Mouse (Mus musculus): ENCODE data around the gene Cycs.
A peak's percentile ranks its signal among the peaks of the same experiment; 100 is the strongest.
"Not testable (repeated sequence)": the region's sequence is repeated elsewhere in the genome, so short reads cannot be mapped to it uniquely, and the experiment has no call there.

Gene Cycs

DNA sequence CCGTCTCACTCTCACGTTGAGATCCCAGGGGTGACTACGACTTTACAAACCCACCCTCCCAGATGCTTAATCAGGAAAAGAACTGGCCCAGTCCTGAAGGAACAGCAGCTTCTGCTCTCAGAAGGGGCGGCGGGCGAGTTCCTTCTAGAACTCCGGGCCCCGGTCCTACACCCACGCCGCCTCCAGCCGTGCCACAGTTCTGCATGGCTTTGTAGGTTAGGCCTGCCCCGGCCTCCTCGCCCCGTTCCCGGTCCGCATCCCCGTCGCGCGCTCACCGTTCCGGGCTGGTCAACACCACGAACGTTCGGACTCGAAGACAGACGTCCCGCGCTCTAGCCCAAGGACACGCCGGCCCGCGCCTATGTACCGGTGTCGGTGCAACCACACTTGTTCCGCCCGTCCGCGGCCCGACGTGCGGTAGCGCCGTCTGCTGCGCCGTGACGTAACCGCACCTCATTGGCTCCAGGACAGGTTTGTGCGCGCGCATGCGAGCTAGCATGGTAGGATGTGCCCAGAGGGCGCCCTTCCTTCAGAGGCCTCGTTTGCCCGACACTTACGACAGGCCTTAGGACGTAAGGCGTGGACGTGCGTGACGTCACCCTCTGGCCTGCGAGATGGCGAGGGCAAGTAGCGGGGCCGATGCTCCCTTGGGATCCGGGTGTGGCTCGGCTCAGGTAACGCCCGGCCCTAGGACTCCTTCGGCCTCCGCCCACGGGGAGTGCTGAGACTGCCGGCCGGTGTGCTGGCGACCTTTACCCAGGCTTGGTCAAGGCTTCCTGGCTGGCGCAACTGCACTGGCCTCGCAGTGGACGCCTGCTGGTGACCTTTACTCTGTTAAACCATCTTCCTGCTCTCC, at the start of gene Cycs:
Gene Cycs, minus strand, starts transcription at position 398 of the 856 bp plus-strand sequence.
- DNase-seq, result peak; percentile 99

DNA sequence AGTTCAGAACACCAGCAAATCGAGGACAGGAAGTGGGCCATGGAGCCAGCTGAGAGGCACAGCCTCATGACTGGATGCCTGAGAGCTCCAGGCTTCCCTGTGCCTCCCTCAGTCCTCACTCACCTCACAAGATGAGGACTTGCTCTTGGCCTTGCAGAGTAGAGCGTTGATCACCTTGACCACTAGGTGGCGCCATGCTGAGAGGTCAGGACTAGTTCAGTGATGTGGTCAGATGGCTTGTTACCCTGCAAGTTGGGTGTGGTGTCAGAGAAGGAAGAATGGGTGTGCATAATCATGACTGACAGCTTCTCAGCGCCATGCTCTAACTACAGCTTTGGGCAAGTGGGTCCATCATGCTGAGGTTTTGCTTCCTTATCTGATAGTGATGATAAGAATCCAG, 35.3 kb upstream of the Cycs start:
- DNase-seq, result peak; percentile 73 to 74

DNA sequence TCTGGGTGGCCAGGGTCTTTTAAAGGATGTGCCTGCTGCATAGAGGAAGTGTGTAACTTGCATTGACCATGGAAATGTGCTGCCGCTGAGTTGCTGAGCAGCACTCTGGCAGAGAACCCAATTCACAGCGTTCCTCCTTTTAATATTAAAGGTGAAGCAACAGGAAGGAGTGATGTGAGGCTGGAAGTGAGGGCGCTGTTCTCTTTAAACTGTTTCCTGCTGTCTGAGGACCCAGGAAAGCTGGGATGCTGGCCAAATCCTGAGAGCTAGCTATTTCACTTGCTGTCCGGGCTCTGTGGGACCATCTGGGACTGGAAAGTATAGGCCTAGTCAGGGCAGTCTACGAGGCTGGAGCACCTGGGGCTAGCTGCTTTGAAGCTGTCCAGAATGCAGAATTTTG, 32.2 kb upstream of the Cycs start:
- no peak for DNase-seq

DNA sequence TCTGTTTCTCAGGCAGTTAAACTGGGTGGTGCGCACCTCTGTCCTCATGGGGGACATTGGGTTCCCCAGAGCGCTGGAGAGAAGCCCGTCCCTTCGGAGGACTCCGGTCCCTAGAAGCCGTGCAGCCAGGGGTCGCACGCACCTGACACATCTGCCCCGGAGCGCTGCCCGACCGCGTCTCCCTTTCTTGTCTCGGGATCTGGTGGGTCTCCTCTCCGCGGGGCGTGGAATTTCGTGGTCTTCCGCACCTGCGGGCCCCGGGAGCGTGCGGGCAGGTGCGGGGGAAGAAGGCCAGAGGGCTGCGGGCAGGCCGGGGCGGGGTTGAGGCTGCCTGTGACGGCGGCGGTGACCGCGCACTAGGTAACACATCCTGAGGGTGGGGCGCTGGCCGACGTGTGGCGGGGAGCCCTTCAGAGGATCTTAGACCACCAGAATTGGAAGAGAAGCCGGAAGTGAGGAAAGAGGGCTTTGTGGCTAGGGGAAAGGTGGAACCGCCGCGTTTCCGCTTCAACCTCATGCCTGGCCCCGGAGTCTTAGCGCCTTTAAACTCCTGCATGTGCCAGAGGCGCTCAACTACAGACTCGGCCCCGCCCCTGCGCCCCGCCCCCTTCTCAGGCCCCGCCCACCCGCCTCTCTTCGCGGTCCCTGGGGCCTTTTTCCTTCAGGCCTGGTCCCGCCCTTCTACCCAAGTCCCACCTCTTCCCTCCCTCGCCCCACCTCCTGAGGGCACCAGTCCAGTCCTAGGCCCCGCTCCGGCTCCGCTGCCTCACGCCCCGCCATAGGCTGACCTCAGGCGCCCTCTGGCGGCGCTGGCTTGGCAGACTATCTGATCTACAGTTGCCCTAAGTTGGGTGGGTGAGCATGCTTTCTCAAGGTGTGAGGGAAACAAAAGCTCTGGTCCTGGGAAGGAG, 30.2 kb upstream of the Cycs start, which contains the start of gene 4921507P07Rik:
Gene 4921507P07Rik, minus strand, starts transcription at position 332 of the 911 bp plus-strand sequence.
- DNase-seq, result peak; percentile 97 to 98

DNA sequence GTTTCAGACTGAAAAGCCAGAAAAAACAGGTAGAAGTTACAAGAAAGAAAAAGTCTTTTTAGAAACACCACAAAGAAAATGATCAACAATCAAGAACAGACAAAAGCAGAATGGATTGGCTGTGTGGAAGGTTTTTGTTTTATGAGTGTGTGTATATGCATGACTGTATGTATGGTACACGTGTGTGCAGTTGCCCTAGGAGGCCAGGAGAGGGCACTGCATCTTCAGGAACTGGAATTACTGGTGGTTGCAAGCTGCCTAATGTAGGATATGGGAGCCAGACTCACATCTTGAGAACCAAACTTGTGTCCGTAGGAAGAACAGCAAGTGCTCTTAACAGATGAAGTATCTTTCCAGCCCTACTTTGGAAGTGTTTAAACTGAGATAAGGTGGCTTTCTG, 28.0 kb upstream of the Cycs start:
- no peak for DNase-seq

DNA sequence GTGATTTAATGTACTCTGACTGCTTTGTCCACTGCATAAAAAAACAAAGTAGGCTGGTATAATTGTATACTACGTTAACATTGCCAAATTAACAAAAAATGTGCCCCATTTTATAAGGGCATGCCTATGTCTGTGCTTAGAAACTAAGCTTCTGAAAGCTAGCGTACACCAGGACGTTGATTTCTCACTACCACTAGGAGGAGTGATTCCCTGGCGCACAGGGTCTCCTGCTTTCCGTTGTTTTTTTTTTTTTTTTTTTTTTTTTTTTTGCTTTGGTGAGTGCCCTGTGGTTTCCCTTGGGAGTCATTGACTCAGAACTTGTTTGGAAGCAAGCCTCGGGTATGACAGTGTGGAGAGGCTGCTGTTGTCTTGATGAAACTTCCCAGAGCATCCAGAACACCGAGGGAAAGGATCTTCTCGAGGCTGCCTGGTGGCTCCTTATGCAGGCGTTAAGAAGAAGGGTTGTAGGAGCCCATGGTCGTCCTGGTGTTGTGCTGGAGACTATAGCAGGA, 27.1 kb upstream of the Cycs start:
- DNase-seq, result no peak

DNA sequence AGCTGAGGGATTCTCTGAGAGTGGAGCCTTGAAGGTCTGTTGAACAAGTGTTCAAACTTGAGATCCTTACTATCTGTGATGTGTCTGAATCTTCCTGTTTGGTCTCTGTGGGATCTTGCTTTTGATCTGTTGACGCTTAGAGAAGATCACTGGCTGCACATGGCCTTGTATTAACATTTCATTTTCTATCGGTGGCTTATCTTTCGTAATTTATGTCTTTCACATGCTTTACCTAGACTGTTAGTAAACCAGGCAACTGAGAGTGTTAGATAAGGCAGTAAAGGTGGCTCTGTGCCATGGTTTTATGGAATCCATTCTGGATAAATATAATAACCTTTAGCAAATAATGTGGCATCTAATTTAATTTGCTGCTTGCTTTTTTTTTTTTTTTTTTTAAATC, 23.9 kb upstream of the Cycs start:
- no peak for DNase-seq

DNA sequence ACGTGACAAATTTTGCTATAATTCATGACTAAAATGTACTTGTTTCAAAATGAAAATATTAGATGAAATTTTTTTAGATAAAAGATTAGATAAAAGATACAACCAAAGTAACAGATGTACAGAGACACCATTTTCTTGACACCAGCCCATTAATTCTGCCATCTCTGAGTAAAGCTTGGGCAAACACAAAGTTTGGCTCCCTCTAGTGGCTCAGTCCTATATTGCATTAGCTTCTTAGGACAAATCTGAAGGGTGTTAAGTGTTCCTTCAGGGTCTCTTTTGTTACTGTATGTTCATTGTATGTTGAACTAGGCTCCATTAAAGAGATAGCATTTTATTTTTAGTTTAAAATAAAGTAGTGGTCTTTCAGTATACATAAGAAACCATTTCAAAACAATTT, 21.9 kb upstream of the Cycs start:
- DNase-seq, result peak; percentile 74 to 77

DNA sequence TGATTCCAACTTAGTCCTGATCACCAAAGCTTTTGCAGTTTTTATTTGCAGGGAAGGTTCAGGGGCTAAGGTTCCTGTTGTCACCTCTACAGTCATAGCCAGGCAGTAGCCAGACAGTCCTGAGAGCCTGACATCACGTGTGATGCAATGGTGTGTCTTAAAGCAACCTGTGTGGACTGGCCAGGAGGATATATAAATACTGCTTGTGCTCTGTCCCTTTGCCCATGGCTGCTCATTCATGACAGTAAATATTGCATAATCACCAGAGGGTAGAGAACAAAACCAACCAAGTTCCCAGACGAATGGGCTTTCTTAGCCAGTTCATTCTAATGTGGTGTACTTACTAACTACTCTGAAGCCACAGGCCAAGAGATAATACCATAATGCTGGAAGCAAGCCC, 21.1 kb upstream of the Cycs start:
- no peak for DNase-seq

DNA sequence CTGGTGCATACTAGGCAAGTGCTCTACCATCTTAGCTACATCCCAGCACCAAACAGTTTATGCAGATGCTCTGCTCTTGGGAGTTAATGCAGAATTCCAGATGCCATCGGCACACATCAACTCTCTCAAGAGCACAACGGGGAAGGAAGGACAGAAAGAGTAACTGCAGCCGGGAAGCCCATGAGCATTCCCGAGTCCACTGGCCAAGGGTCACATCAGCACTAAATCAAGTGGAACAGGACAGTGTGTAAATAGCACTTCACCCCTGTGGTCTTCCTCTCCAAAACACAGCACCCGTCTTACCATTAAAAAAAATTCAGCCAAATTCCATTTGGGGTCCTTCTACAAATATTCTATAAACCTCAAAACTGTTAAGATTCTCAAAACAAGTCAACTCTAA, 20.0 kb upstream of the Cycs start:
- no peak for DNase-seq

DNA sequence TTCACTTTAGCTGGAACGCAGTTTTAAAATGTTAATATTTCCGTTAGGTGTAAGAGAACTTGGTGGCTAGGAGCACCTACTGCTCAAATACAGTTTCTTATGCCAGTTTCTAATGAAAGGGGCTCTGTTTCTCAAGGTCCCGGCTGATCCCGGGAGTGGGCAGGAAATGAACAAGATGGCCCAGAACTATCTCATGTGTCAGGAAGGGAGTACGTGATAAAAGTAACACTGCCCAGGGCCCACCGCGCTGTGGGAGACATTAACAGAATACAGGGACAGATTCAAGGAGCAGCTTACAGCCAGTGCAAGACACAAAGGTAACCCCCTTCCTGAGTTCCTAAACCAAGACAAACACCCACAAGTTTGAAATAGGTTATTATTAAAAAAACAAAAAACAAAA, 19.4 kb upstream of the Cycs start:
- no peak for DNase-seq

DNA sequence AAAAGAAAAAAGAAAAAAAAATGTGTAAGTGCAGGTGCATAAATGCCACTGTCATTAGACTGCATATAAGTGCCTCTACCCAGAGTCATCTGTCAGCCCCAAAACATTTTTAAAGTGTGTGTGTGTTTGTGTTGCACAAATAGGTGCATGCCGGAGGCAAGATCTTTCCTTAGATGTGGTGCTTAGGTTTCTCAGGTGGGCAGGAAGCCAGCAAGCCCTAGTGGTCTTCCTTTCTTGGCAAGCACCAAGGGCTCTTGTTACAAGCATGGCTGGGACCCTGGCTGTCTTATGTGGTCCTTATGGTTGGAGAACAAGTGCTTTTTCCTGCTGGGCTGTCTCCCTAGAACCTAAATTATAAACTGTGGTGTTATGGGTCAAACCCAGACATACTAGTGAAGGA, 5.3 kb upstream of the Cycs start:
- no peak for DNase-seq

DNA sequence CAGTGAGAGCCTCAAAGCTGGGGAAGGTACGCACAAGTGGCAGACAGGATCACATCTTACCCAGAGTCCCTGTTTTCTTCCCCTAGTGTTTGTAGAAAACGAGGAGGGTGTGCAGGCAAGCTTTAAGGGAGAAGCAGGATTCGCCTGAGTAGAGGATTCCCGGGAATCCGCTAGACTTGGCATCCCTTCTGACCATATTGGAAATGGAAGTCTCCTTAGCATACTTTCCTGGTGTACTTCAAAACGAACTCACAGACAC, 588 bp upstream of the Cycs start:
- no peak for DNase-seq

DNA sequence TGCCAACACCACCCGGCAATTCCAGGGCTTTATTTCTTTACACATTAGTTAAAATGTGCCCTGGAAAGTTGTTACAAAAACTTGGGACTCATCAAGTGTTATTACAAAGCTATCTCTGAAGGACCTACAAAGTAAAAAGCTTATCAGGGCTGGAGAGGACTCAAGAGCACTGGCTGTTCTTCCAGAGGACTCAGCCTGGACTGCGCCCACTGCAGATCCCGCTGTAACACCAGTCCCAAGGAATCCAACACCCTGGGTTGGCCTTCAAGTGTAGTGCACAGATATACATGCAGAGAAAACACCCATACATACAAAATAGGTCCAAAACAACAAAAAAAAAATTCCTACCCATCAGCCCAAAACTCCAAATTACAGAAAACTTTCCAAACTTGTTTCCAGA, 2.7 kb downstream of the Cycs start:
- no peak for DNase-seq

DNA sequence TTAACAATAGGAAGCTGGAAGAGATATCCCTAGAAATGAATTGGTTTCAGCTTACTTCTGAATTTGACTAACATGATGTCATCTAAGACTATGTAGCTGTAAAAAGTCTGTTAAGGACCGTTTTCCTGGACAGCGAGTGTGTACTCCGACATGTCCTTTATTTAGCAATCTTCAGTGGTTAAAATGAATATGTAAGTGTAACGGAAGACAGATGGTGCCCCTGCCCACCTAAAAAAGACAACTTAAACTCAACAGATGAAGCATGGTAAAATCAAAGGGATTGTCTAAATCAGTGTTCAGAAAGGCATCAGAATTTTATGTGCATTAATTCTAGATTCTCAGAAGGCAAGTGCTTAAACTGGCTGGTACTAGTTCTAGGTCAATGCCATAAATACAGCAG, 3.9 kb downstream of the Cycs start:
- DNase-seq, result no peak

DNA sequence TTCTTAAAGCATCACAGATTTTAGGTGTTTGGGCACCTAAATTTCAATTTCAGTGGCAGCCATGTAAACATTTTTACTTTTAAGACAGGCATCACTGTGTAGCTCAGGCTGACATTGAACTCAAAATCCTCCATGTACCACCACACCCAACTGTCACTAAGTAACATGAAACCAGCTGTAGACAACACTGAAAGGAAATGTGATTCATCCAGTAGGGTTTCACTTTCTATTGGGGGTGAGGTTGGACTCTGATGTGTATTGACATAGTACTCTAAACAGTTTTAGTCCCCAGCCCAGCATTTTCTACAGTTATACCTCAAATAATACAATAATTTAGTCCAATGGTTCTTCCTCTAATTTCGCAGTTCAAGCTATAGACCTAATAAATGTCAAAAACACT, 5.6 kb downstream of the Cycs start:
- no peak for DNase-seq

DNA sequence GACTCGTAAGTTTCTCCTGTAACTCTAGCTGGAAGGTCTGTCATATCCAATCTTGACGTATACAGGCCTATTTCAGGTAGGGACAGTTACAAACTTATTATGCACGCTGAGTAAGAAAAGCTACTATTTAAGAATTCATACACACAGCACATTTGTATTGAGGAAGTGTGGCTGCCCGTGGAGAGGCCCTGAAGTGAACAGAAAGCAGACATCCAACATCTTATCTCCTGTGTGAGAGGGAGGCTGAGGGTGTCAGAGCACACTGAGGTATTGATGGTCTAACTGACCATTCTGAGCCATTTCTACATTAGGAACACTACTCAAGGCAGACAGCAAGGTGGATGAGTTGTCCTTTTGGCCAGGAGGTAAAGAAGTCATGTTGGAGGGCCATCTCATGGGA, 7.5 kb downstream of the Cycs start:
- no peak for DNase-seq

DNA sequence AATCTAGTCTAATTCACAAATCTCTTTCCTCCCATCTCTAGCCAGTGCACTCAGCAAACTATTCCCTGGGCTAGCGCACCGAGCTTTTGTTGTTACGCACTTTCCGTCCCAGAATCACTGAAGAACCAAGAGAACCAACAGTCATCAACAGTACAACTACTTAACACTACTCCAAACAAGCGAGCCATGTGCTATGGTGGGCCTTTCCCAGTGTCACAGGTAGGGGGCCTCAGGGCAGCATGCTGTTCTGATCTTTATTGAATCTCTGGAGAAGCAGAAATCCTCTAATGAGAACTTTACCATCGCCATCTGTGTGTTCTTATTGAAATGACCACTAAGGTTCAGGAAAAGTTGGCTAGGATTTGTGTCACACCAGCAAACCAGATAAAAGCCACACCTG, 8.8 kb downstream of the Cycs start:
- no peak for DNase-seq

DNA sequence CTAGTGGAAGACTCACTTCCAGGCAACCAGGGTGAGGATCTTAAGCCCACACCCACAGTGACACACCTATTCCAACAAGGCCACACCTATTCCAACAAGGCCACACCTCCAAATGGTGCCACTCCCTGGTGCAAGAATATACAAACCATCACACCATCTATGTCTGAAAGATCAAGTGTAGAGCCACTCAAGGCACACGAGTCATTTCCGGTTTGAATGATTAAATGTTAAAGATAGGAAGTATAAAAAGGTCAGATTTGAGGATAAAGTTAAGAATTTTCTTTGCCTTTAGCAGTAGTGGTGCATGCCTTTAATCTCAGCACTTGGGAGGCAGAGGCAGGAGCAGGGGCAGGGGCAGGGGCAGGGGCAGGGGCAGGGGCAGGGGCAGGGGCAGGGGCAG, 12.1 kb downstream of the Cycs start:
- not testable (repeated sequence) for DNase-seq

DNA sequence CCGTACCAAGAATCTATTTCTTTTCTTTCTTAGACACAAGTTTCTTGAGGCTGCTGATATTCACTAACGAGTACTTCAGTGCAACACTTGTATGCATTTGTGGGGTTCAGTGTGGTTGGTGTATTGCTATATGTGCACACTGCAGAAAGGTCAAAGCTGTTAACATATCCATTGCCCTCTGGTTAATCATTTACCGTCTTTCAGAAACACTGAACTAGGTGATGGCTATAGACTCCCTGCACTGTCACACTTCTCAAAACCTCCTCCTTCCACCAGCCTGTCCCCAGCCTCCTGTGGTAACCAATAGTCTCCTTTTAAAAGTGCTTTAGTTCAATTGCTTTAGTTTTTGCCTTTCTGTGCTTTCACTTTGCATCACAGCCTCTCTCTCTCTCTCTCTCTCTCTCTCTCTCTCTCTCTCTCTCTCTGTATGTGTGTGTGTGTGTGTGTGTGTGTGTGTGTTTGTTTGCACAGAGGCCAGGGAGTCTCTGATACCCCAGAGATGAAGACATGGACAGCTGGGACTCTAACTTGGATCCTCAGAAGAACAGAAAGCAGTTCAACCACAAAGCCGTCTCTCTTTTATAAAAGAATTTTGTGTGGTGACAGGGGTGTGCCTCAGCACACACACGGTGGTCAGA, 13.3 kb downstream of the Cycs start:
- no peak for DNase-seq

DNA sequence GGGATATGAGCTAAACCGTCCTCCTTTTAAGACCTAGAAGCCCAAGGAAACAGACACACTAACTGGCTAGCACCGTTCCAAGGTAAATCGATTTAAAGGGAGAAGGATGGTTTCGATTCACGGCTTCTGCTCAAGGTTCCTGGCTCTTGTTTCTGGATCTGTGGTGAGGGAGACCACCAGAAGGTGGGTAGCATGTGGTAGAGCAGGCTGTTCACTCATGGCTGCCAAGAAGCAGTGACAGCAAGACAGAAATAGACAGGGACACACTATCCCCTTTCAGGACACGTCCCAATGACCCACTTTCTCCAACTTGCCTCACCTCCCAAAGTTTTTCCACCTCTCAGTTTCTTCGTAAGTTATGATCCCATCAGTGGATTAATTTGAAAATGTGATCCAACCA, 16.5 kb downstream of the Cycs start:
- no peak for DNase-seq

DNA sequence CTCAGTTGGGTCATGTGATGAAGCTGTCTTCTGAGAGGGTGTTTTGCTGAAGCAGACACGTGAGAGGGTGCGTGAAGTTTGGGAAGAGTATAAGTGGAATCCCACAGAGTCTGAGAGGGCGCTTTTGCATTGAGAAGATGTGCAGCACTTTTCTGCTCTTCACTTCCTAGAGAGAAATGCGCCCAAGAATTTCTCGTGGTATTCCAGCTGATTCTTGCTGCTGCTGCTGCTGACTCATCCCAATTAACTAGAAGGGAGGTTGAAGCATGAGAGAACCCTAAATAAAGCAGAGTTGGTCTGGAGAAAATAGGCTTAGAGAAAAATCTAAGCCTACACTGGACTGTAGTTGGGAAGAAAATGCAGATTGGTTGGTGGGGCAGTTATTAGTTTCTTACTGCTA, 17.3 kb downstream of the Cycs start:
- DNase-seq, result no peak

DNA sequence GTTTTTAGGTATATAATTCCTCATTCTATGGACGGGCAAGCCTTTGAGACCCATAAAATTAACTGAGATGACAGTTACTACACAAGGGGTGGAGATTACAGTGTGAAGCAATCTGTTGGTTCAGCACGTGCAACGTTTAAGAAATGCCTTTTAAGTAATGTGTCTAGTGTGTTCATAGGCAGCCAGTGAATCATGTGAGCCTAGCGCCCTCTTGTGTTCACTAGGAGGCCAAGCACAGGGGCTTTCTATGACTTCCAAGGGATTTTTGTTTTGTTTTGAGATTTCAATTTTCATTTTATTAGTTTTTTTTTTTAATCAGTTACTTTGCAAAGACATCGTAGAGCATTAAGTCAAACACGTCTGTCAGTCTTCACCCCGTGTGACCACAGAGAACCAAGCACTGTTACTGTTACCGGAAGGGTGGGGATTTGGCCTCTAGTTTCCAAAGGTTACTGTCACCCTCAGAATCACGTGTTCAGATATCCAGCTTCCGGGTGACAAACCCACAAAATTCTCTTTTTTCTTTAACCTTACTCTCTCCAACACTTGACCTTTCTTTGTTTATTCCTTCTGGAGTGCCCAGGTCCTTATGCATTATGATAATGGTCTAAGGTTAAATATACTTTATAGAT, 20.8 kb downstream of the Cycs start:
- DNase-seq, result peak; percentile 44 to 52

Measured in B cell, adult 2 months (primary cell).